Mouse (Mus musculus) C2C12 (cell line): ENCODE results near the gene Map3k5. TPM values are rescaled to one million over a fixed set of nuclear protein-coding genes. Genes with fewer than 3 reads are reported as not detected.

Experiments used
- H3K27me3 ChIP-seq: one replicate; pipeline ENCODE4 v1.6.1; 2011; ENCODE audit not compliant: control insufficient read depth, insufficient read depth, insufficient read length
- H3K36me3 ChIP-seq: one replicate; pipeline ENCODE4 v1.6.1; 2011; ENCODE audit not compliant: control insufficient read depth, insufficient read depth
- H3K4me3 ChIP-seq: one replicate; pipeline ENCODE4 v1.5.1; 2011; ENCODE audit warnings: mild to moderate bottlenecking, control low read depth; ENCODE audit not compliant: poor library complexity, insufficient read depth, severe bottlenecking
- H3K79me2 ChIP-seq: one replicate; pipeline ENCODE4 v1.6.1; 2011; ENCODE audit not compliant: control insufficient read depth, insufficient read depth
- H3K79me3 ChIP-seq: one replicate; pipeline ENCODE4 v1.6.1; 2011; ENCODE audit warnings: low read depth, control low read depth
- H3ac ChIP-seq: one replicate; pipeline ENCODE3; 2011; ENCODE audit warnings: low read depth; ENCODE audit not compliant: control insufficient read depth, insufficient read length
- CEBPB ChIP-seq: IDR thresholded peaks from one replicate; pipeline ENCODE4 v1.6.1; 2011; ENCODE audit warnings: low read depth, mild to moderate bottlenecking, control low read depth, moderate library complexity
- CTCF ChIP-seq: IDR thresholded peaks from one replicate; pipeline ENCODE4 v1.5.1; 2011; ENCODE audit not compliant: control insufficient read depth, insufficient read depth, insufficient read length
- FOSL1 ChIP-seq: IDR thresholded peaks from one replicate; pipeline ENCODE4 v1.8.0; 2011; ENCODE audit warnings: mild to moderate bottlenecking, low read length; ENCODE audit not compliant: poor library complexity, insufficient read depth, severe bottlenecking
- MAX ChIP-seq: IDR thresholded peaks from one replicate; pipeline ENCODE4 v1.6.1; 2011; ENCODE audit warnings: mild to moderate bottlenecking, control low read depth
- MYOD1 ChIP-seq: IDR thresholded peaks from one replicate; pipeline ENCODE4 v1.6.1; 2011; ENCODE audit warnings: low read depth; ENCODE audit not compliant: control insufficient read depth, insufficient read length
- MYOG ChIP-seq: IDR thresholded peaks from one replicate; pipeline ENCODE4 v1.6.1; 2011; ENCODE audit not compliant: control insufficient read depth, insufficient read length; ENCODE audit errors: extremely low read depth
- USF1 ChIP-seq: IDR thresholded peaks from one replicate; pipeline ENCODE4 v1.6.1; 2011; ENCODE audit warnings: low read depth, mild to moderate bottlenecking, control low read depth, moderate library complexity
- polyA plus RNA-seq: library from polyadenylated mRNA; unstranded; fragments of >200 nt; fragmentation: generic; extraction: Trizol; gene quantifications from one replicate; pipeline ENCODE4 v1.2.1, GENCODE M21; 2012; ENCODE audit warnings: missing spikeins

The Map3k5 gene
- polyA plus RNA-seq, 1 experiment = 0.55 TPM

DNA sequence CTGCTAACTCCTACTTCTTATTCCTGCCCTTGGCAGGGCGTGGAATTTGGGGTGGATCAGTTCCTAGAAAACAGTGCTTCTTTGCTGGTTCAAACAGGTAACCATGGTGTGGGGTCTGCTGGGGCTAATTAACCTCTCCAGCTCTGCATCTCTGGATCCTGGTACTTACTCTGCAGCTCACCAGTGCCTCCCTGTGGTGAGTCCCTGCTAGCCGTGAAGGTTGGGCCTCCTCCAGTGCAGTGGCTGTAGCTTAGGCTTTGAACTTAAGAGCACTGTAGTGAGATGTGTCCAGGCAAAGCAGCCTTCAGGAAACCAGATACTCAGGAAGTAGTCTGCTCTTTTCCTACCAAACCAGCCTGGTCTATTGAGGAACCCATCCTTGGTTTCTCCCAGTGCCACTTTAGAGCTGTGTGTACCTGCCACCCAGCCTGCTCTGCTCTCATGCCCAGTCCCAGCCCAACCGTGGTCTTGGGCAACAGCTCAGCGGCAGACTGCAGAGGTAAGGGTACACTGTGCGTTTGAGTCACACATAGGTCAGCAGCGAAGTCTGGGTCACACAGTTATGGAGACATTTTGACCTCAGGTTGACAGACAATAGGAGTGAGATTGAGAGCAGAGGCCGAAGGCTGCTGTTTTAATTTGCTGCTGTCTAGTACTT is 139.1 kb downstream of the Map3k5 start:
- TF ChIP-seq MAX = no peak
- peak; percentile 47 for TF ChIP-seq CTCF
- no peak for TF ChIP-seq USF1
- Histone ChIP-seq H3K36me3 (no peaks in the 10 kb centered on the region), H3K4me3 (no peak overlapping the region), H3K79me2 (no peaks in the 10 kb centered on the region), H3K79me3 (no peaks in the 10 kb centered on the region), H3K27me3 (no peaks in the 10 kb centered on the region), H3ac (no peak overlapping the region)

DNA sequence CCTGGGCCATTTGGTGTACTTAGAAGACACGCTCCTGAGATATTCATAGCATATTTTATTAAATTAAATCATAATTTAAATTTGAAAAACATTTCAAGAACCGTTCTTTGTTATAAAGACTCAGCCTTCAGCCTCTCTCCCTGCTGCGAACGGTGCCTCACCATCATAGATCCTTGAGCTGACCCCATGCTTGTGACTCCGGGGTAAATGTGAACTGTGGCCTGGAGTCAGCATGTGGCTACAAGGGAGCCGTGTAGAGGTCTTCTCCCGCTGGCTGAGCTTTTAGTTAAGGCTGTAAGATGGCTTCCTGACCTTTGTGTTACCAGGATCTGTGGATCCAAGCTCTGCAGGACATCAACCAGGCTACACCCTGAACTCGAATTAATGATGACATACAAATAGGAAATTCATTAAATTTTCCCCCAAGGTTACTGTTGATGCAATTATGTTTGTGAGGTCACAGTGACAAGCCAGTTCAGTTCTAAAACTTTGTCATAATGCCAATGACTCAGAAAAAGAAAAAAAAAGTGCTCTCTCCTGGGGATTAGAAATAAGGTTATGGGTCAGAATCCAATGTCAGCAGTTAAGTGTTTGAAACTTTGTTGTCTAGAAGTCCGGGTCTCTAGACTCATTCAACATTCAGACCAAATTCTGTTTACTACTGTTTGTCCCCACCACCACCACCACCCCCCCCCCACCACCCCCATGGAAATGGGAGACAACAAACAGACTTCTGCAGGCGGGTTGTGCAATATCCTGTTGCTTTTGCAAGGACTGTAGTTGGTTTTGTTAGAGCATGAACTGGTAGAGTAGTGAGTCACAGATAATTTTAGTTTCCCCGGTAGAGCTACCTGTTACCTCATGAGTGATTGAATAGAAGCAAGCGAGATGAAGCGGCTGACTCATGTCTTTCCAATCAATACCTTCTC is 142.5 kb downstream of the Map3k5 start:
- H3K27me3 ChIP-seq = no peaks in the 10 kb centered on the region
- H3K79me3 ChIP-seq = no peaks in the 10 kb centered on the region
- H3K79me2 ChIP-seq = no peaks in the 10 kb centered on the region
- TF ChIP-seq MAX = no peak
- peak; percentile 85 for TF ChIP-seq CEBPB
- TF ChIP-seq CTCF = no peak
- H3ac ChIP-seq = no peak overlapping the region
- no peak overlapping the region for H3K4me3 ChIP-seq
- H3K36me3 ChIP-seq = no peaks in the 10 kb centered on the region

DNA sequence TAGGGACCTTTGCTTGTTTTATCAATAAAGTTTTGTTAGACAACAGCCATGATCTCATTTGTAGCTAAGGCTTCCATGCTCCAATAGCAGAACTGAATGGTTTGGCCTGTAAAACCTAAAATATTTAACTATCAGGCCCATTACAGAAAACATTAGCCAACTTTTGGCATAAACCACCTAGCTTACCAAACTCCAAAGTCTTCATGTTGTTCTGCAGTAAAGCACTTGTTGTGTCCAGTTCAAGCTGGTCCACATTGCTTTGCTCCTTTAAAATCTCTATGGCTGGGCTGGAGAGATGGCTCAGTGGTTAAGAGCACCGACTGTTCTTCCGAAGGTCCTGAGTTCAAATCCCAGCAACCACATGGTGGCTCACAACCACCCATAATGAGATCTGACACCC is 144.1 kb downstream of the Map3k5 start:
- no peaks in the 10 kb centered on the region for H3K79me2 ChIP-seq

DNA sequence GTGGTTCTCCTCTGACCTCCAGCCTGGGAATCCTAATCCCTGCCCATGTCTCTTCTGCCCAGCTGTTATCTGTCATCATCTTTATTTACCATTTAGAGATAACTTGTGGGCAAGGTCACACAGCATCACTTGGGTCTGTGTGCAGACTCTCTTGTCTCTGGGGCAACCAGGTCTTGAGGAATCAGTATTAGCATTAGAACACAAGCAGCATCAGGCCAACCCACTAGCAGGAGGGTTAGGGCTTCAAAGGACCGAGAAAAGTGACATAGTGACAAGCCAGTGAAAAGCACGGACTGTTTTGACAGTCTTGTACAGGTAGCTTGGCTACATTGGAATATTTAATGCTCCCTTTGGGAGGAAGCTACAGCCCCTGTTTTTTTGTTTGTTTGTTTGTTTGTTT is 153.6 kb downstream of the Map3k5 start:
- Histone ChIP-seq H3K36me3 (no peaks in the 10 kb centered on the region), H3K4me3 (no peak overlapping the region), H3ac (no peak overlapping the region), H3K79me2 (no peaks in the 10 kb centered on the region), H3K27me3 (no peaks in the 10 kb centered on the region), H3K79me3 (no peaks in the 10 kb centered on the region)
- no peak for TF ChIP-seq CEBPB

More for the DNA sequence above, 144.1 kb downstream of the Map3k5 start:
- no peak overlapping the region for H3ac ChIP-seq
- no peak overlapping the region for H3K4me3 ChIP-seq
- H3K79me3 ChIP-seq = no peaks in the 10 kb centered on the region
- no peaks in the 10 kb centered on the region for H3K27me3 ChIP-seq
- no peak for TF ChIP-seq MAX
- TF ChIP-seq MYOD1 = no peak
- TF ChIP-seq CEBPB = no peak
- no peak for TF ChIP-seq CTCF
- TF ChIP-seq MYOG = no peak
- TF ChIP-seq USF1 = no peak
- no peak for TF ChIP-seq FOSL1
- H3K36me3 ChIP-seq = no peaks in the 10 kb centered on the region

DNA sequence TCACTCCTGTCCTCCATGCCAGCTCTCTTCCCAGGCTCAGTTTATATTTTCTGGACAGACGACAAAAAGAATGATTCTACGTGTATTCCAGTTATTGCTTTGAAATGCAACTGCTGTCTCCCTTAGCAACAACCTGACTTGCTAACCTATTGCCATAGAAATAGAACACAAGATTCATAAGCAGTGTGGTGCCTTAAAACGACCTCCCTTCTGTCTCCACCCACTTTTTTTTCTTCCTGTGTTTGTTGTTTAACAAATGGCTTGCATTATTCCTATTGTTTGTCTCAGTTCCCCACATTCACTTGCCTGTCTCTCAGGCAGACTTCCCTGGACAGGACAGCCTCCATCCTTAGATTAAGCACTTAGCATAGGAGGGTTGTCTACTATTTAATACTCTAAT is 154.8 kb downstream of the Map3k5 start:
- H3K36me3 ChIP-seq = no peaks in the 10 kb centered on the region
- H3K79me2 ChIP-seq = no peaks in the 10 kb centered on the region
- H3K27me3 ChIP-seq = no peaks in the 10 kb centered on the region
- no peak overlapping the region for H3K4me3 ChIP-seq
- H3ac ChIP-seq = no peak overlapping the region
- no peaks in the 10 kb centered on the region for H3K79me3 ChIP-seq
- TF ChIP-seq MYOD1 (no peak), MYOG (no peak), FOSL1 (no peak), CTCF (no peak), USF1 (no peak), CEBPB (no peak)

DNA sequence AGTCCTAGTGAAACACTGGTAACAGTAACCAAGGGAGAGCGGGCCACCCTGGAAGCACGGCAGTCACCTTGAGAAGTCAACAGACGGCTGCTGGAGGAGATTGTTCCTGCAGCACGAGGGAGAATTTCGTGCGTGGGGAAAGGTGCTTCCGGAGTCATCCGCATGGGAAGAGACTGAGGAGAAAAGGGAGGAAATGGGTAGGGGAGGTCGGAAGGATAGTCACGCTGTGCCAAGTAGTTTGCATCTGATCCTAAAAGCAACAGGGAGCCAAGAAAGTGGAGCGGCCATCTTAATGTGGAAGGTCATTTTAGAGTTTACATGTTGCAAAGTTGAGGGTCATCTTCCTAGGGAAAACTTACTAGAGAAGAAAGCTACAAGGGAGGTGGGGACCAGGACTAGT is 155.9 kb downstream of the Map3k5 start:
- Histone ChIP-seq H3ac (no peak overlapping the region), H3K4me3 (no peak overlapping the region), H3K27me3 (no peaks in the 10 kb centered on the region), H3K36me3 (no peaks in the 10 kb centered on the region), H3K79me2 (no peaks in the 10 kb centered on the region), H3K79me3 (no peaks in the 10 kb centered on the region)
- TF ChIP-seq MYOG (no peak), MAX (no peak), MYOD1 (no peak)
